Mouse (Mus musculus) limb, embryonic 14.5 days (tissue): ENCODE results near the gene Gns. TPM values are rescaled to one million over a fixed set of nuclear protein-coding genes. Genes with fewer than 3 reads are reported as not detected.
A peak's percentile ranks its signal among the peaks of the same experiment; 100 is the strongest.

Experiments used
- ATAC-seq: fragments of 200-750 bp; cut with Nextera tagmentation; 2 replicates; pipeline ENCODE4 v1.8.0; 2017; ENCODE audit warnings: low read depth, moderate number of reproducible peaks, moderate TSS enrichment; ENCODE audit not compliant: low FRiP score
- DNase-seq: peaks from one replicate; pipeline ENCODE4 v3.0.0-alpha.2; 2015; ENCODE audit warnings: low spot score
- H3K27ac ChIP-seq: fragments of 300-500 bp; sonication (generic); replicated peaks from 2 replicates; pipeline ENCODE4 v1.5.1; 2014; ENCODE audit warnings: low read depth, mild to moderate bottlenecking, low read length, moderate library complexity, mixed read lengths
- H3K27me3 ChIP-seq: fragments of 300-500 bp; sonication (generic); 2 replicates; pipeline ENCODE4 v1.6.1; 2014; ENCODE audit warnings: low read length, mixed read lengths; ENCODE audit not compliant: control insufficient read depth, insufficient read depth
- H3K36me3 ChIP-seq: fragments of 300-500 bp; sonication (generic); 2 replicates; pipeline ENCODE4 v1.6.1; 2014; ENCODE audit warnings: mild to moderate bottlenecking, low read length, moderate library complexity, mixed read lengths; ENCODE audit not compliant: control insufficient read depth, insufficient read depth
- H3K4me1 ChIP-seq: fragments of 300-500 bp; sonication (generic); 2 replicates; pipeline ENCODE4 v1.6.1; 2014; ENCODE audit warnings: antibody characterized with exemption, low read length, mixed read lengths; ENCODE audit not compliant: control insufficient read depth, insufficient read depth
- H3K4me2 ChIP-seq: fragments of 300-500 bp; sonication (generic); replicated peaks from 2 replicates; pipeline ENCODE4 v1.6.1; 2014; ENCODE audit warnings: low read depth, mild to moderate bottlenecking, low read length, moderate library complexity; ENCODE audit not compliant: severe bottlenecking
- H3K4me3 ChIP-seq: fragments of 300-500 bp; sonication (generic); replicated peaks from 2 replicates; pipeline ENCODE4 v1.5.1; 2014; ENCODE audit warnings: low read length
- H3K9ac ChIP-seq: fragments of 300-500 bp; sonication (generic); 2 replicates; pipeline ENCODE4 v1.6.1; 2014; ENCODE audit warnings: mild to moderate bottlenecking, low read depth, low read length, moderate library complexity; ENCODE audit not compliant: severe bottlenecking
- H3K9me3 ChIP-seq: fragments of 300-500 bp; sonication (generic); 2 replicates; pipeline ENCODE4 v1.6.1; 2016; ENCODE audit warnings: low read length; ENCODE audit not compliant: control insufficient read depth
- POLR2A ChIP-seq: fragments of 200-500 bp; IDR thresholded peaks from 2 replicates; pipeline ENCODE4 v1.8.0; 2012; ENCODE audit warnings: inconsistent platforms, mild to moderate bottlenecking, moderate library complexity, borderline replicate concordance; ENCODE audit not compliant: insufficient read depth, insufficient read length; ENCODE audit errors: extremely low read depth
- WGBS: fragments of 180-500 bp; shearing (Covaris S2); extraction: QIAGEN DNeasy Blood & Tissue Kit; methylation state at CpG from one replicate; pipeline ENCODE4 v1.1.7; 2014; 5-methylcytosine and 5-hydroxymethylcytosine counted together
- polyA plus RNA-seq, 2 experiments: library from polyadenylated mRNA; depleted of rRNA in 1 of 2; stranded (reverse) in 1 of 2; unstranded in 1 of 2; fragments of >200 nt; fragmentation: Nextera tagmentation in 1 of 2; extraction: Ambion mirVana in 1 of 2; gene quantifications; 2 replicates each; pipeline versions ENCODE4 v1.2.1 to v1.2.3; 2012 to 2014

The Gns gene
- polyA plus RNA-seq, 2 experiments = 41.6 to 62.0 TPM

DNA sequence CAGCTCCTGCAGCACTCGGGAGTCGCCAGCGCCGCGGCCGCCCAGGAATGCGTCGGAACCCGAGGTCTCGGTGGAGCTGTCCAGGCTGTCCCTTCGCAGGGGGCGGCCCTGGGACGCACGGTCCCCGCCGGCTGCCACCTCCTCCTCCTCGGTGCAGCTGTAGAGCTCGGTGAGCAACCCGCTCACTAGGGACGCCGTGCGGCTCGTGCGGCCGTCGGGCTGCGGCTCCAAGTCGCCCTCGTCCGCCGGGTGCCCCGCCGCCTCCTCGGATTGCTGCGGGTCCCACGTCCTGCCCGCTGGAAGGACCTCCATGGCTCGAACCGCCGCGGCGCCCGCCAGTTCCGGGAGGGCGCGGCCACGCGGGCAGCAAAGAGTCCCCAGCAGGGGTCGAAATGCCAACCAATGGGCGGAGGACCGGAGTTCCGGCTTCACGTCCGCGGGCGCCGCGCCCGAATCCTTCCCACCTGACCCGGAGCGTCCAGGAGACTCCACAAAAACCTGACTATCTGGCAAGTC is 13.8 kb upstream of the Gns start, which contains the start of gene Tbc1d30:
Tbc1d30 (minus strand) TSS at position 213 of the 516 bp plus-strand sequence.
- Histone ChIP-seq H3K9ac (peak within 1 kb of the TSS; percentile 38), H3K27ac (no peak within 1 kb of the TSS), H3K4me2 (peak within 1 kb of the TSS; percentile 92), H3K9me3 (no peaks in the 10 kb centered on the region), H3K4me3 (peak within 1 kb of the TSS; percentile 52), H3K36me3 (no peaks in the 10 kb centered on the region), H3K27me3 (peaks cover 35% of the 10 kb centered on the region), H3K4me1 (peaks cover 7% of the 10 kb centered on the region)
- TF ChIP-seq POLR2A = no peak
- under 1% methylated on average over 51 of the region's 61 CpGs for WGBS
- ATAC-seq = peak; percentile 19; the same call in 1 of the 2 replicates
- DNase-seq = no peak

DNA sequence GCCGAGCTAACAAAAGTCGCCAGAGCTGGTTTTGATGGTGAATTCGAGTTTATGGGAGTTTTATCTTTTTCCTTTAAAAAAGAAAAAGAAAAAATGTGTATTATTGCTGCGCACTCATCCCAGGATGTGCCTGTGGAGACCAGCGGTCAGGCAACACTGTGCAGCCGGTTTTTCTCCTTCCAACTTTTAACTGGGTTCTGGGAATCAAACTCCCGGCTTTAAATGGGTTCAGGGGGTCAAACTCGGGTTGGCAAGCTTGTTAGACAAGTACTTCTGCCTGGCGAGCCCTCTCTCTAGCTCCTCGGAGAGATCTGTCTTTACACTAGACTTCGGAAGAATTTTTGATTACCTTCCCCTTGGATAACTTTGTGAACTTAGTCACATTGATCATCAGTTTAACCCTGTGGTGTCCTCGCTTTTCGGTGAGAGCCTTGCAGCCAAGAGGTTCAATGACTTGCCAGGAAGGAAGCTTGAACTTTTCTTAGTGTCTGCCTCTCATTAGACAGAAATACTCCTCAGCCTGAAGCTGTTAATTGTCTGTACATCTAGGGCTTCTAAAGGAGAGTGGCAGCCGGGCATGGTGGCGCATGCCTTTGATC is 13.1 kb upstream of the Gns start:
- Histone ChIP-seq H3K27ac (no peak overlapping the region), H3K4me2 (peak overlapping the region; percentile 92), H3K27me3 (peaks cover 35% of the 10 kb centered on the region), H3K4me3 (peak overlapping the region; percentile 52), H3K9ac (no peak overlapping the region), H3K36me3 (no peaks in the 10 kb centered on the region), H3K9me3 (no peaks in the 10 kb centered on the region), H3K4me1 (peaks cover 7% of the 10 kb centered on the region)
- no peak for TF ChIP-seq POLR2A
- ATAC-seq (no peak), DNase-seq (no peak)
- 33% methylated on average over 15 of the region's 15 CpGs for WGBS

DNA sequence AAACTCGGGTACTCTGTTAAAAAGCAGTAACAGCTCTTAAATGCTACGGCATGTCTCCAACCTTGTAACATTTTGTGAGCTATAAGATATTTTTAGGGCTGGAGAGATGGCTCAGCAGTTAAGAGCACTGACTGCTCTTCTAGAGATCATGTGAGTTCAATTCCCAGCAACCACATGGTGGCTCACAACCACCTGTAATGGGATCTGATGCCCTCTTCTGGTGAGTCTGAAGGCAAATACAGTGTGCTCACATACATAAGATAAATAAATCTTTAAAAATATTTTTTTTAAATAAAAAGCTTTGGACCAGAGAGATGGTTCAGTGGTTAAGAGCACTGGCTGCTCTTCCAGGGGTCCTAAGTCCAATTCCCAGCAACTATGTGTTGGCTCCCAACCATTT is 4.5 kb upstream of the Gns start:
- Histone ChIP-seq H3K4me3 (no peak overlapping the region), H3K4me1 (peaks cover 4% of the 10 kb centered on the region; the same call in 1 of the 2 replicates), H3K27me3 (no peaks in the 10 kb centered on the region), H3K4me2 (no peak overlapping the region), H3K27ac (no peak overlapping the region), H3K36me3 (no peaks in the 10 kb centered on the region), H3K9ac (no peak overlapping the region), H3K9me3 (no peaks in the 10 kb centered on the region)
- no peak for DNase-seq
- no peak for ATAC-seq
- no peak for TF ChIP-seq POLR2A
- 77% methylated on average over 2 of the region's 2 CpGs for WGBS

DNA sequence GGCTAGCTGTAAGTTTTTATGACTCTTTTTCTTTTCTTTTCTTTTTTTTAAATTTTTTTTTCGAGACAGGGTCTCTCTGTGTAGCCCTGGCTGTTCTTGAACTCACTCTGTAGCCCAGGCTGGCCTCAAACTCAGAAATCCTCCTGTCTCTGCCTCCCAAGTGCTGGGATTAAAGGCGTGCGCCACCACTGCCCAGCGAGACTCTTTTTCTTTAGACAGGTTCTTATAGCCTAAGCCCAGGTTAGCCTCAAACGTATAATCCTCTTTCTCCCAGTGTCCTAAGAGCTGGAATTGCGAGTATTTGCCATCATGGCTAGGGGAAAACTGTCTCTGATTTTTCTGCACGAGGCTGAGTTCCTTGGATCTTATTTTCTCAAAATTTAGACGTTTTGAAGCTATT is 1.7 kb upstream of the Gns start:
- no peak for ATAC-seq
- H3K4me2 ChIP-seq = no peak overlapping the region
- H3K27me3 ChIP-seq = no peaks in the 10 kb centered on the region
- no peak overlapping the region for H3K27ac ChIP-seq
- WGBS = 82% methylated on average over 8 of the region's 8 CpGs
- H3K9ac ChIP-seq = no peak overlapping the region
- H3K36me3 ChIP-seq = no peaks in the 10 kb centered on the region
- no peak overlapping the region for H3K4me3 ChIP-seq
- no peak for DNase-seq
- TF ChIP-seq POLR2A = no peak
- peaks cover 14% of the 10 kb centered on the region for H3K4me1 ChIP-seq
- no peaks in the 10 kb centered on the region for H3K9me3 ChIP-seq

DNA sequence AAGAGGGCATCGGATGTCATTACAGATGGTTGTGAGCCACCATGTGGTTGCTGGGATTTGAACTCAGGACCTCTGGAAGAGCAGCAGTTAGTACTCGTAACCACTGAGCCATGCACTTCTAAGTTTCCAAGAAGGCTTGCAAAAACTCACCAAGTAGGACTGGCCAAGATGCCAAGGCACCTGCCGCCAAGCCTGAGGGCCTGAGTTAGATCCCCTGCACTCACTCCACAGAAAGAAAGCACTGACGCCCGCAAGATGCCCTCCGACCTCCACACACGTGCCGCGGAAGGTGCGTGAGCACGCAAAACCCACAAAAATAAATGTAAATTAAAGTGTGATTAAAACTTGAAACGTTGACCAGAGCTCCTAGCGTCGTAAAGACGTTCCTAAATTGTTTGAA is 584 bp upstream of the Gns start:
- peaks cover 14% of the 10 kb centered on the region for H3K4me1 ChIP-seq
- WGBS = 20% methylated on average over 15 of the region's 15 CpGs
- ATAC-seq (no peak), DNase-seq (no peak)
- peaks cover 2% of the 10 kb centered on the region; the same call in 1 of the 2 replicates for H3K36me3 ChIP-seq
- no peaks in the 10 kb centered on the region for H3K9me3 ChIP-seq
- peak overlapping the region; percentile 91 for H3K4me2 ChIP-seq
- no peak for TF ChIP-seq POLR2A
- H3K4me3 ChIP-seq = peak overlapping the region; percentile 98
- H3K27me3 ChIP-seq = no peaks in the 10 kb centered on the region
- 0 out of 2 replicates have a peak overlapping the region, but pooled peaks have one; percentile 52 for H3K27ac ChIP-seq
- peak overlapping the region; percentile 79 for H3K9ac ChIP-seq
